Mouse (Mus musculus) neutrophil, adult 83 days (primary cell): ENCODE results near the gene Sez6. TPM values are rescaled to one million over a fixed set of nuclear protein-coding genes. Genes with fewer than 3 reads are reported as not detected.

Experiments
- total RNA-seq, 2 experiments: library from RNA; stranded (reverse); gene quantifications; one replicate each; pipeline ENCODE4 v1.2.4; 2023

Sez6 gene
- not detected for total RNA-seq

DNA sequence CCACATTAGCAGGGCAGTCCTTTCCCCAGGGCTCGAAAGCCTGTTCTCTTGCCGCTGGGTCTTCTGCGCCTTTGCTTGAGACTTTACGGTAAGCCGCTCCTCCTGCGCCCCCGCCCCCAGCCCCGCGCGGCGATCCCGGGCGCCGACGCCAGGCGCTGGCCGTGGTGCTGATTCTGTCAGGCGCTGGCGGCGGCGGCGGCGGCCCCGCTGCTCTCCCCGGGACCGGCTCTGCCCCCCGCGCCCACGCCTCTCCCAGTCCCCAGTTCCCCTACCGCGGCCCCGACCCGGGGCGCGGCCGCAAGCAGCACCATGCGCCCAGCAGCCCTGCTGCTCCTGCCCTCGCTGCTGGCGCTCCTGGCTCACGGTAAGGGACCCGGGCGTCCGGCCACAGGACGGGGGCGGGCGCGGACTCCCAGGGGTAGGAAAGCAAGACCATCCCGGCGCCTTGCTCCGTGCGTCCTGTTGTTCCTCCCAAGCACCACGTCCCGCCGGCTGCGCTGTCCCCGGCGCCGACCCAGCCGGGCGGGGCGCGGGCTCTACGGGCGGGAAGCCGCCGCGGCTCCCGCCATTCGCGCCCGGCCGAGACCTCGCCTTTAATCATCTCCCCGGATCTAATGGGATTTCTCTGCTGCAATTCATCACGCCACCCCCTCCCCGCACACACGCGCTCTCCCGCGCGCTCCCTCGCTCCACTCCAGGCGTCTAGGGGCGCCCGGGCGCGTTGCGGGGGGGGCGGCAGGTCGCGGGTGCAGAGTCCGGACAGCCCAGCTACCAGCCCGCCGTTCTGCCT is at the start of gene Sez6:
Gene Sez6, plus strand, starts transcription at position 50 of the 790 bp plus-strand sequence.

DNA sequence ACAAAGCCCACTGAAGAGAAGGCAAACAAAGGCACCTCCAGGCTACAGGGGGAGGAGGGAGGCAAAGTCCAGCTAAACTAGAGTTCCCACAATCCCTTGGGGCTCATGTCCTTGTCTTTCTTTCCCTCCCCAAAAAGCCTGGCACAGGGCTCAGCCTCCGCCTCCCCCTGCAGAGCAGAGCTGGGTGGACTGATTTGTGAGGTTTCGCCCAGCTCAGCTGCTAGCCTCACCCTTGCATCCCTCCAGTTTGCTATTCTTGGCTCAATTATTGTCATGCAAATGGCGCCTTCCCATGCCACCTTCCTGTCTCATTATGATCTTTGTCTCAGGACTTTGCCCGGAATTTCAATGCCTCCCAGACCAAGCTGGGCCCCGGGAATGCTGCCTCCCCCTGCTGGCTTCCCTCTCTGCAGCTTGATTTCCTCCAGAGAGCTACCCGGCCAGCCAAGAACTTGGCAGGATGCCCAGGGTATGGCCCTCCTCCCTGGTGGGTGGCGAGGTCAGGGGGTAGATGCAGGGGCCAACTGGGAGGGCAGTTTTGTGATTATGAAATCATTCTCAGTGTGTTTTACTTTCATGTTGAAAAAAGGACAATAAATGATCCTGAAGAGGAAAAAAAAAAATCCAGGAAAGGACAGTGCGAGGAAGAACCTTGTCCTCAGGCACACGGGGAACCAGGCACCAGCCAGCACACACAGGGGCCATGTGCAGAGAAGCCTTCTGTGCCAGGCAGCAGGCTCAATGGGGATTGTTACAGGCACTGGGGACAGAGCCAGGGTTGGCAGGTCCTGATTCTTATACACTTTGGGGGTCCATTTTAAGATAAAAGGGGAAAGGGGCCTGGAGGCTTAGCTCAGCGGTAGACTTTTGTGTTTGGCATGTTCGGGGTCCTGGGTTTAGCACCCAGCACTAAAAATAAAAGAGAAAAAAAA is 36.5 kb upstream of the Sez6 start, which contains the start of gene Pipox:
Gene Pipox, minus strand, starts transcription at position 310 of the 932 bp plus-strand sequence.

DNA sequence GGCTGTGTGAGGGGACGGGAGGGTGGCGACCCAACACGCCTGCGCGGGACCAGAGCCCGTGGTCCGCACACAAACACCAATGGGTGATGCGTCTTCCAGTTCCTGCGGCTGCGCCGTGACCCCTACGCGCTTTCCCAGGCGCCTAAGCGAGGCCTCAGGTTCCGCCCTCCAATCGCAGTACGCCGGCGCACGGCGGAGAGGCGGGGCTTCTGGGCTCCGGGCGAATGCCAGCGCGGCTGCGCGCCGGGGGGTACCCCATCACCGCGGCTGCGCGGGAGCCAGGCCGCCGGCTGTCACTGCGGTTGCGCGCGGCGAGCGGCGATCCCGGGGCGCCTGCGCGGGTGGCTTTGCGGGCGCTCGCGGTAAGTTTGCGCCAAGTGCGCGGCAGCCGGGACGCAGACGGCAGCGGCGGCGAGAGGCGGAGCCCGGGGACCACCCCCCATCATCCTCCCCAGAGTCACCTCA is 51.9 kb downstream of the Sez6 start, which contains the start of gene Phf12:
Gene Phf12, plus strand, starts transcription at position 314 of the 465 bp plus-strand sequence.

Other genes starting within 250 kb of the Sez6 start
- gene Nufip2, start 244.6 kb upstream of the Sez6 start, total RNA-seq: 10 to 100 TPM; 78.0 to 96.1 TPM
- not detected for gene Cryba1, start 205.5 kb upstream of the Sez6 start, total RNA-seq
- gene Myo18a, start 167.6 kb upstream of the Sez6 start, total RNA-seq: 10 to 100 TPM; 63.0 to 64.6 TPM
- not detected for gene Gm10277, start 143.1 kb upstream of the Sez6 start, total RNA-seq
- gene Pipox, start 36.7 kb upstream of the Sez6 start, total RNA-seq: not detected
- 10 to 100 TPM; 80.1 to 87.9 TPM for gene Phf12, start 52.0 kb downstream of the Sez6 start, total RNA-seq
- gene Dhrs13, start 101.5 kb downstream of the Sez6 start, total RNA-seq: 1 to 10 TPM; 3.0 to 3.5 TPM
- gene Flot2, start 107.1 kb downstream of the Sez6 start, total RNA-seq: 100 to 1,000 TPM; 133 to 140 TPM
- 10 to 100 TPM; 15.4 to 16.7 TPM for gene Eral1, start 149.6 kb downstream of the Sez6 start, total RNA-seq
- 10 to 100 TPM; 41.9 to 50.7 TPM for gene Fam222b, start 163.9 kb downstream of the Sez6 start, total RNA-seq
- 1 to 10 TPM; 6.3 to 8.1 TPM for gene Traf4, start 234.8 kb downstream of the Sez6 start, total RNA-seq
- 1 to 10 TPM; 4.3 to 7.2 TPM for gene Nek8, start 245.9 kb downstream of the Sez6 start, total RNA-seq
- 1 to 10 TPM; 6.0 to 7.4 TPM for gene Tlcd1, start 245.9 kb downstream of the Sez6 start, total RNA-seq